Mouse (Mus musculus) thymus, adult 2 months (tissue): ENCODE results near the gene Slc39a3.

ENCODE experiments used
- CTCF ChIP-seq: fragments of 200-500 bp; IDR thresholded peaks from 2 replicates; pipeline ENCODE4 v1.5.1; 2012; ENCODE audit warnings: mild to moderate bottlenecking, control low read depth, low read length, moderate library complexity, borderline replicate concordance; ENCODE audit not compliant: control insufficient read depth, poor library complexity, insufficient read depth; ENCODE audit errors: extremely low read depth
- POLR2A ChIP-seq: fragments of 200-500 bp; IDR thresholded peaks from 2 replicates; pipeline ENCODE4 v1.6.1; 2012; ENCODE audit warnings: mild to moderate bottlenecking, low read length, control low read depth, moderate library complexity; ENCODE audit not compliant: control insufficient read depth, poor library complexity, insufficient read depth; ENCODE audit errors: extremely low read depth

- no peak for TF ChIP-seq CTCF
- no peak for TF ChIP-seq POLR2A
Measured at GRCm38 (mm10) chr10:80981564-80982112, 55.6 kb downstream of the Slc39a3 start.
